Mouse (Mus musculus) thymus, adult 2 months (tissue): ENCODE measurements around the gene Tmem30a.

ENCODE experiments used
- CTCF ChIP-seq: fragments of 200-500 bp; IDR thresholded peaks from 2 replicates; pipeline ENCODE4 v1.5.1; 2012; ENCODE audit warnings: mild to moderate bottlenecking, control low read depth, low read length, moderate library complexity, borderline replicate concordance; ENCODE audit not compliant: control insufficient read depth, poor library complexity, insufficient read depth; ENCODE audit errors: extremely low read depth
- POLR2A ChIP-seq: fragments of 200-500 bp; IDR thresholded peaks from 2 replicates; pipeline ENCODE4 v1.6.1; 2012; ENCODE audit warnings: mild to moderate bottlenecking, low read length, control low read depth, moderate library complexity; ENCODE audit not compliant: control insufficient read depth, poor library complexity, insufficient read depth; ENCODE audit errors: extremely low read depth

DNA sequence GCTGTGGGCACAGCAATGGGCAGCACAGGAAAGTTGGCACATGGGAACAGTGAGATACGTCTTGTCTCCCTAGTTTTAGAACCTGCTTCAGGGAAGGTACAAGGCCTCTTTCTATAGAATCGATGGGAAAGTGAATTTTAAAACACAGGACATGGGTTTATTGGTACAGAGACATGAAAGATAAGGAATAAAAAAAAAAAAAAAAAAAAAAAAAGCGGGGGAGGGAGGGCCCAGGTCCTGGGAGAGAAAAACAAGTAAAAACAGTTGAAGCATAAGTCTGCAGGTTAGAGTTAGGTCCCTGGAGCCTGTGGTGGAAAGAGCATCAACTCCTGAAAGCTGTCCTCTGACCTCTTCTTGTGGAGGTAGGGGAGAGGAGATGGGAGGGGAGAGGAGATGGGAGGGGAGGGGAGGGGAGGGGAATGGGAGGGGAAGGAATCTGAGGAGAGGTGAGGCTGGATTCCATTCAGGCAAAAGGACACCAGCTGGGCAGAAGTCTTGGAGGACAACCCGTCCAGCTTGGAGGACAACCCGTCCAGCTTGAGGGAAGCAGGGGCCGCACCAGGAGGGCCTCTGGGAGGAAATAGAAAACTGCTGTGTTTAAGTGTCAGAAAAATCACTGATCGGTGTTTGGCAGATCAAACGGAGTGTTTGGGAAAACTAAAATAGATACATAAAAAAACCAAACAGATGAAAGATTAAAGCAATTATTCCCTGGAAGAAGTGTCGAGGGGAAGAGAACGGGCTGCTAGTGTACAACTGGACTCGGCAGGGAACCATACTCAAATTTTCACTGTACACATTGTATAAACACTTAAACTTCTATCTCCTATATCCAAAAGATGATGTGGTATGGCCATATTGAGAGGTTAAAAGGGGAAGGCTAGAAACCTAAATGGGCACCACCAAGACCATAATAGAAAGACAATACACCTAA, 17.9 kb upstream of the Tmem30a start:
- no peak for TF ChIP-seq POLR2A
- no peak for TF ChIP-seq CTCF
